Mouse (Mus musculus): ENCODE results near the gene Scd4. TPM values are rescaled to one million over a fixed set of nuclear protein-coding genes. Genes with fewer than 3 reads are reported as not detected.
A peak's percentile ranks its signal among the peaks of the same experiment; 100 is the strongest.

Scd4 gene
- polyA plus RNA-seq, 1 experiment from 2014 or later: 0.23 TPM

DNA sequence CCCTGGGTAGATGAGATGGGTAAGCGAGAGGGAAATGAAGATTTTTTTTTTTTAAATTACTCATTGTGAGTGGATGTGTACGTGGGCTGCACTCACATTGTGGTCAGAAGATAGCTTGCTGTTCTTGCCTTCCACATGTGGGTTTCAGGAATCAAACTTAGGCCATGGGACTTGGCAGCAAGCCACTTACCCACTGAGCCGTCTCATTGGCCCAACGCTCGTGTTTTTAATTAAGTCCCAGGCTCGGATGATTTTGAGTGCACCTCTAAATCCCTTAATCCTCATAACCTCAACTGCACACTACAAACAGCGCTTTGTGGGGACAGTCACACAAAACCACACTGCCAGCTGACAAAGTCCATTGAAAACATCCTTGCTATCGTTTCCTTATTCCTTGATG lies 36.5 kb downstream of the Scd4 start:
- H3K9ac ChIP-seq (replicated peaks): no peak overlapping the region
- no peak for ATAC-seq (replicated peaks)

DNA sequence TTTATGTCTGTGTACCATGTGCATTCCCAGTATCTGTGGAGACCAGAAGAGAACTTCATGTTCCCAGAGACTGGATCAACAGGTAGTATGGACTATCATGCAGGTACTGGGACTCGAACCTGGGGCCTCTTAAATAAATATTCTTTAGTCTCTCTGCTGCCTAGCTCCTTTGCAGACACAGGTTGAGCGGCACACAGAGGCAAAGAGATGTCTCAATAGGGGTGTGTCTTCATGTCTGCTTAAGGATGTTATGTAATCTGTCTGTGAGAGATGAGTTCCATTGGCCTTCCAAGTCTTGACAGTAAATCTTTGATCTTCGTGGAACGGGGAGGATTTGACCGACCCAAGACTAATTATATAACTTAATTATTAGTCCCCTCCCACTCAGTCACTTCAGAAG lies 37.3 kb downstream of the Scd4 start:
- 72% methylated on average over 5 of the region's 5 CpGs for WGBS
- no peaks in the 10 kb centered on the region for H3K4me1 ChIP-seq
- ATAC-seq (replicated peaks): no peak

More for the DNA sequence above, 36.5 kb downstream of the Scd4 start:
- 37% methylated on average over 8 of the region's 8 CpGs for WGBS
- H3K4me3 ChIP-seq: no peak overlapping the region
- no peak overlapping the region for H3K27ac ChIP-seq (replicated peaks)
- H3K4me1 ChIP-seq: no peaks in the 10 kb centered on the region
- no peaks in the 10 kb centered on the region for H3K9me3 ChIP-seq
- no peaks in the 10 kb centered on the region for H3K27me3 ChIP-seq
- no peaks in the 10 kb centered on the region for H3K36me3 ChIP-seq
- H3K4me2 ChIP-seq (replicated peaks): no peak overlapping the region

DNA sequence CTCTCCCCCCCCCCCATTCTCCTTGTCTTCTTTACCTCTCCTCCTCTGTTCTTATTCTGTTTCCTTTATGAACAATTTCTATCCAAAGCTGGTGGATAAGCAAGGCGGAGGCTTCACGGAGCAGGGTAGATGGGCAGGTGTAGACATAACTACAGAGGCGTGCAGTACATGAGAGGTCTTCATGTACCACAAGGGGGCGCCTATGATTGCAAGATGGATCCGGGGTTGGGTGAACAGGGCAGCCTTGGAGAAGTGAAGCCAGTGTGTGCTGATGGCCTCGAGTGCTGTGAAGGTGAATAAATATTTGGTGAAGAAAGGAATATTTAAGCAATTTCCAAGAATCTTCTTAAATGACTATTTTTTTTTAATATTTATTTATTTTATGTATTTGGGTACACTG lies 40.1 kb downstream of the Scd4 start:
- Histone ChIP-seq H3K9me3 (no peaks in the 10 kb centered on the region), H3K36me3 (no peaks in the 10 kb centered on the region), H3K4me2 (replicated peaks) (no peak overlapping the region), H3K9ac (replicated peaks) (no peak overlapping the region), H3K27ac (replicated peaks) (no peak overlapping the region), H3K4me1 (no peaks in the 10 kb centered on the region), H3K4me3 (no peak overlapping the region), H3K27me3 (no peaks in the 10 kb centered on the region)
- peak; percentile 72; the same call in 1 of the 2 replicates for ATAC-seq (replicated peaks)
- WGBS: 25% methylated on average over 6 of the region's 6 CpGs

More for the DNA sequence above, 37.3 kb downstream of the Scd4 start:
- Histone ChIP-seq H3K27me3 (no peaks in the 10 kb centered on the region), H3K9me3 (no peaks in the 10 kb centered on the region), H3K9ac (replicated peaks) (no peak overlapping the region), H3K27ac (replicated peaks) (no peak overlapping the region), H3K4me2 (replicated peaks) (no peak overlapping the region), H3K36me3 (no peaks in the 10 kb centered on the region), H3K4me3 (no peak overlapping the region)

DNA sequence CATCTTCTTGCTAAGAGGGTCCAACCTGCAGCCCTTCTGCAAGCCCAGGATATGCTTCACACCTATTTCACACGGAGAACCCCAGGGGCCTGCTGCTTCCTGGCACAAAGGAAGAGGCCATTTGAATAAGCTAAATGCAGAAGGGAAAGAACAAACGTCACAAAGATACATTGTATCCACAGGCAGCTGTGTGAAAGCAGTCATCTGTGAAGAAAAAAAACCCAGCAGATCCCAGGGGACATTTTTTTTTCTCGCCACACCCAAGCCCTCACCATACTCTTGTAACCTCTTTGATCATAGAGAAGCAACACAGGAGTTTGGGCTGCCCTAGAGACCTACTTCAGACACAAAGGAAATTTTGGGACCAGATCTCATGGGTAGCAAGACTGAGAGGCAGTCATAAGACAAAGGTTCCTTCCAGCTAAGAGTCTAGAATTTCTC lies 43.6 kb downstream of the Scd4 start:
- Histone ChIP-seq H3K4me2 (replicated peaks) (no peak overlapping the region), H3K4me1 (no peaks in the 10 kb centered on the region), H3K4me3 (no peak overlapping the region), H3K27ac (replicated peaks) (no peak overlapping the region), H3K36me3 (no peaks in the 10 kb centered on the region), H3K27me3 (no peaks in the 10 kb centered on the region), H3K9me3 (no peaks in the 10 kb centered on the region), H3K9ac (replicated peaks) (no peak overlapping the region)
- no peak for ATAC-seq (replicated peaks)
- 19% methylated on average over 3 of the region's 3 CpGs for WGBS

DNA sequence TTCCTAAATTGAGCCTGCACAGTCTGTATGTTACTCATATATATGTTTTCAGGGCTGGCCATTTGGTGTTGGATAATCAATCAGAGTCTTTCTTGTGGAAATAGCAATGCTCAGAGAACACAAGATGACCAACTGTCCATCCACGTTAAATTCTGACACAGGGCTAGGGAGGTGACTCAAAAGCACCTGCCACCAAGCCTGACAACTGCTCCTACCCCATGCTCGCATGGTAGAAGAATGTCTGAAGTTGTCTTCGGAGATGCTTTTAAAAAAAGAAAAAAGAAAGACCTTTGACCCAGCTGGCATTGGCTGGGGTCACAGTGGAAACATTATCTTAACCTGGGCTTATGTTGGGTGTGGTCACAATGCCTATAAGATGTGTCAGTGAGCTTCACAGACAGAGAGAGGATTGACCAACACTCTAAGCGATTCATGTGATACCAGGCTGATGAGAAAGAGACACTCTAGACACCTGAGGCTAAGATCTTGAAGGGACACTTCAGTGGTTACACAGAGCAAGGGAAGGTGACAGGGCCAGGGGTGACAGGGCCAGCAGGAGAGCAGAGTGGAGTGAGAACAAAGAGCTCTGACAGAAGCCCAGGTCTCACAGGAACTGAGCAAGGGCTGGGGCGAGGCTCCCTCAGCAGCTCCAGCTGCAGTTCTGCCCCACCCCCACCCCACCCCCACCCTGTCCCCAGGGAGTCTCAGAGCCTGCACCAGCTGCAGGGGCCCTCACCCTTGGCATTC lies 44.9 kb downstream of the Scd4 start:
- no peaks in the 10 kb centered on the region for H3K36me3 ChIP-seq
- no peak overlapping the region for H3K4me3 ChIP-seq
- no peaks in the 10 kb centered on the region for H3K4me1 ChIP-seq
- ATAC-seq (replicated peaks): no peak
- H3K27me3 ChIP-seq: no peaks in the 10 kb centered on the region
- H3K9ac ChIP-seq (replicated peaks): no peak overlapping the region
- no peaks in the 10 kb centered on the region for H3K9me3 ChIP-seq
- no peak overlapping the region for H3K4me2 ChIP-seq (replicated peaks)
- no peak overlapping the region for H3K27ac ChIP-seq (replicated peaks)
- 59% methylated on average over 5 of the region's 5 CpGs for WGBS

DNA sequence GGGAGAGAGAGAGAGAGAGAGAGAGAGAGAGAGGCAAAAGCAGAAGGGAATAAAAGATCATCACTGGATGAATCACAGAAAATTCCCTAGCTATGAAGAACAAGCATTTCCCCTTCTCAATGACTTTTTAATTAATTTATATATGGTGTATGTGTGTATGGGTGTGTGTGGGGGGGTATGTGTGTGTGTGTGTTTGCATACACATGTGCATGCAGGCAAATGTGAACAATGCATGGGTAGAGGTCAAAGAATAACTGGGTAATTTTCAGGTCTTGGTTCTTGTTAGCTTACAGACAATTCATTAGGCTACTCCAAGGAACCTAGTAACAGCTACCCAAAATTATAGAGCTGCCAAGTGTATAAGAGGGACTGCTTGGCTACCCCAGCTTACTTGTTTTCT lies 46.2 kb downstream of the Scd4 start:
- Histone ChIP-seq H3K4me1 (no peaks in the 10 kb centered on the region), H3K9me3 (no peaks in the 10 kb centered on the region), H3K9ac (replicated peaks) (no peak overlapping the region), H3K4me3 (no peak overlapping the region), H3K27me3 (no peaks in the 10 kb centered on the region), H3K27ac (replicated peaks) (no peak overlapping the region), H3K4me2 (replicated peaks) (no peak overlapping the region), H3K36me3 (no peaks in the 10 kb centered on the region)
- ATAC-seq (replicated peaks): no peak

DNA sequence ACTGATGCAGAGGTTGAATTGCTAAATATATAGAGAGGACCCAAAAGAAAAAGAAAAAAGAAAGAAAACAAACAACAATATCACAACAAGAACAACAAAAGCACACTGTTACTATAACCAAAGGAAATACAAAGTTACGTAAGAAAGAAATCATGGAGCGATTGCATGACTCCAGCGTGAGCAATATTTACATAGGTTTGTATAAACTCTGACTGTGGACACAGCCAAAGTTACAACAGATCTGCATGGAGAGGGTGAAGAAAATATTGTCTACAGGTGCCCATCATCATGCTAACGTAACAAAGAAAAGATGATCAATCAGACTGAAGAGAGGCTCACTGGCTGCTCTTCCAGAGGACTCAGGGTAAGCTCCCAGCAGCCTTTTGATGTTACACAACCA lies 47.2 kb downstream of the Scd4 start:
- ATAC-seq (replicated peaks): no peak
- Histone ChIP-seq H3K36me3 (no peaks in the 10 kb centered on the region), H3K4me1 (no peaks in the 10 kb centered on the region), H3K27ac (replicated peaks) (no peak overlapping the region), H3K27me3 (no peaks in the 10 kb centered on the region), H3K4me3 (no peak overlapping the region), H3K9ac (replicated peaks) (no peak overlapping the region), H3K4me2 (replicated peaks) (no peak overlapping the region), H3K9me3 (no peaks in the 10 kb centered on the region)
- 91% methylated on average over 4 of the region's 4 CpGs for WGBS

DNA sequence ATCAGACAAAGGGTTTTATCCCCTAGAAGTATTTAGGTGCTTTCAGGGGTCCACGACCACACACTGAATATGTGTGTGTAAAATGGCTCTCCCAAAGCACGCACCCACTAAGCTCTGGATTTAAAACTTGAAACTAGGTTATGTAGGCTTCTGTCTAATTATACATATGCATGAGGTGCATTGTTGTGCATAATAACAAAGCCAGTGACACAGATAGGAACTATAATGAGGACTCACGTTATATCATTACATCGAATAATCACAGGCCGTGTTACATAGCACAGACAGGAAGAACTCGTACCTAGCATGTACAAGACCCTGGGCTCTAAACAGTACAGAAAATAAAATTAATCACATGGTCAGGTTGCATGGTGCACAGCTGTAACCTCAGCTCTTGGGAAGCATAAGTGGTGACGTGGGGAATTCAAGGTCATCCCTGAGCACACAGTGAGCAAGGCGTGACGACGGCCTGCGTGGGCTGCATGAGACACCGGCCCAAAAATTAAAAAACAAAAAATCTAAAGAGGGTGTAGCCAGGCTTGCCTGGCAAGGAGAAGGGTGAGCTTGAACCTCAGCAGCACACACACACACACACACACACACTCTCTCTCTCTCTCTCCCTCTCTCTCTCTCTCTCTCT lies 49.9 kb downstream of the Scd4 start:
- ATAC-seq (replicated peaks): no peak
- Histone ChIP-seq H3K36me3 (no peaks in the 10 kb centered on the region), H3K27ac (replicated peaks) (no peak overlapping the region), H3K4me1 (peaks cover 1% of the 10 kb centered on the region), H3K4me2 (replicated peaks) (no peak overlapping the region), H3K4me3 (no peak overlapping the region), H3K27me3 (no peaks in the 10 kb centered on the region), H3K9me3 (no peaks in the 10 kb centered on the region), H3K9ac (replicated peaks) (no peak overlapping the region)
- WGBS: 73% methylated on average over 12 of the region's 12 CpGs

DNA sequence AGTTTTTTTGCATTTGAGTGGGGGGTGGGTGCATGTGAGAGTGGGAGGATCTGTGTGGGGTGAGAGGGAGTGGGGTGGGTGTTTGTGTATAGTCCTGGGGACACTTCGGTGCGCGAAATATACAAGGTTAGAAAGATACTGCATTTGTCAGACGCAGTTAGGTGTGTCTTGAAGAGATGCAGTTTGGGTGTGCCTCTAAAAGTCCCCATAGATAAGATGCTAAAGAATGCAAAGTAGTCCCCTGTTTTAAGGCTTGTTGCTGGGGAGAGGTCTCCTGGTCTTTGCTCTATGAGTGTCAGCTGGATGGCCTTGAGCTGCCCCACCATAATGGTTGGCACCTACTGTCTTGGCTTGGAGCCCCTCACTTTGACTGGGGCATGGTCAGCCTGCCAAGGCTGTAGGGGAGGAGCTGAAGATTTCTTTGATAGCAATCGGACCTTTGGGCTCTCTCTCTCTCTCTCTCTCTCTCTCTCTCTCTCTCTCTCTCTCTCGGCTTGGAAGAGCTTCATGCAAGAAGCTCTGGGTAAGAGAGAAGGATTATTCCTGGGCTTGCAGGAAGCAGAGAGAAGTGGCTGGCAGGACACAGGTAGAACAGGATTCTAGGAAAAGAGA lies 53.1 kb downstream of the Scd4 start:
- H3K36me3 ChIP-seq: no peaks in the 10 kb centered on the region
- no peaks in the 10 kb centered on the region for H3K9me3 ChIP-seq
- ATAC-seq (replicated peaks): no peak
- WGBS: 85% methylated on average over 6 of the region's 6 CpGs
- H3K4me1 ChIP-seq: peaks cover 12% of the 10 kb centered on the region
- no peak overlapping the region for H3K4me2 ChIP-seq (replicated peaks)
- H3K27ac ChIP-seq (replicated peaks): no peak overlapping the region
- H3K27me3 ChIP-seq: no peaks in the 10 kb centered on the region
- H3K4me3 ChIP-seq: no peak overlapping the region
- no peak overlapping the region for H3K9ac ChIP-seq (replicated peaks)

DNA sequence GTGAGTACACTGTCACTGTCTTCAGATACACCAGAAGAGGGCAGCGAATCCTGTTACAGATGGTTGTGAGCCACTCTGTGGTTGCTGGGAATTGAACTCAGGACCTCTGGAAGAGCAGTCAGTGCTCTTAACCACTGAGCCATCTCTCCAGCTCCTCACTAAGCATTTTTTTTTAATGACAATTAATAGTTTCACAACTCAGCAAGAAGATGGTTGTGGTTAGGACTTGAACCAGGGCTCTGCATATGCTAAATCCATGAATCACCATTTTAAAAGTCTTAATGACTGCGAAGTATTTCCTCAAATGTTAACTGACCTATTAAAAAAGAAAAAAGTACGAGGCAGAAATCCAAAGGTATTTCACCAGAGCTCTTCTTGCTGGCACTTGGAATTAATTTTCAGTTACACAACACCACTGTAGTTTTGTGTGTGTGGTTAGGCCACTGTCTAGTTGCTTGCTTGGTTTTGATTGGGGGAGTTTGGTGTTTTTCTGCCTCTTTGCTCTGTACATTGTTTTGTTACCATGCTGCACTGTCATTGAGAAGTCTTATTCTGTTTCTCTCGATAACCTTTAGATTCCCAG lies 54.3 kb downstream of the Scd4 start:
- WGBS: 91% methylated on average over 4 of the region's 4 CpGs
- H3K27ac ChIP-seq (replicated peaks): no peak overlapping the region
- H3K4me3 ChIP-seq: no peak overlapping the region
- H3K9ac ChIP-seq (replicated peaks): no peak overlapping the region
- H3K9me3 ChIP-seq: no peaks in the 10 kb centered on the region
- H3K27me3 ChIP-seq: no peaks in the 10 kb centered on the region
- H3K36me3 ChIP-seq: no peaks in the 10 kb centered on the region
- no peak overlapping the region for H3K4me2 ChIP-seq (replicated peaks)
- ATAC-seq (replicated peaks): no peak
- H3K4me1 ChIP-seq: peaks cover 12% of the 10 kb centered on the region

DNA sequence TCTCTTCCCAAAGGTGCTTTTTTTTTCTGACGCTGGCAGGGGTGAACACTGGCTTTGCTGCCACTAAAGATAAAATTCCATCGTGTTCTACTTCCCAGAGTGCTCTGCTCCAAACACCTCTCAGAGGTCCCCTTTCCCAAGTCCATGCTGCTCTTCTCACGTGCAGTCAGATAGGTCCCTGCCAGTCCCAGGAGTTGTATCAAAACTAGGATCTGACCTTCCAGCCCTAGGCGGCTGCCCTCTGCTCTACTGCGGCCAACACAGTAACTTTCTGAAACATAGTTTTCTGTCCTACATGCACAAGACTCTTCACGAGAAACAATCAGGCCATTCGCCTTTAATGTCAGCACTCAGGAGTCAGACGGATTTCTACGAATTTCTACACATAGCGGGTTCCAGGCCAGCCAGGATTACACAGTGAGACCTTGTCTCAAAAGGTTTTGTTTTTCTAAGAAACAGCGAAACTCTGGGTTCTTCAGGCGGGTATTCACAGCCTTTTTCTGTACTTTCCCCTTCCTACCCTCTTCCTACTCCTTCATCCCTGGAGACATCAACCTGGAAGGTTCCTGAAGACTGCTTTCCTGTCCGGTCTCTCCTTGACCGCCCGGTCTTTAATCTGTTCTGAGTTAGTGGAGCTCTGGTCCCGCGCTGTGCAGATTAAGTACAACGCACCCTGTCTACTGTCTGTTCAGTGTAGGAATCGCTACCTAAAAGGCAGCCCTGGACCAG lies 55.0 kb downstream of the Scd4 start:
- Histone ChIP-seq H3K4me3 (peak overlapping the region; percentile 68), H3K9ac (replicated peaks) (peak overlapping the region; percentile 73), H3K27me3 (no peaks in the 10 kb centered on the region), H3K9me3 (no peaks in the 10 kb centered on the region), H3K27ac (replicated peaks) (0 out of 2 replicates have a peak overlapping the region, but pooled peaks have one; percentile 69), H3K36me3 (no peaks in the 10 kb centered on the region), H3K4me2 (replicated peaks) (peak overlapping the region; percentile 69), H3K4me1 (peaks cover 12% of the 10 kb centered on the region)
- ATAC-seq (replicated peaks): 0 out of 2 replicates have a peak, but pooled peaks have one; percentile 13
- 29% methylated on average over 19 of the region's 19 CpGs for WGBS

Measured in forebrain, embryonic 15.5 days (tissue).